Mouse (Mus musculus) liver, embryonic 14.5 days (tissue): ENCODE results near the gene Ankrd55. TPM values are rescaled to one million over a fixed set of nuclear protein-coding genes. Genes with fewer than 3 reads are reported as not detected.

Experiments
- ATAC-seq: fragments of 200-750 bp; cut with Nextera tagmentation; 2 replicates; pipeline ENCODE4 v1.8.0; 2017; ENCODE audit warnings: moderate number of reproducible peaks, mild to moderate bottlenecking, moderate library complexity; ENCODE audit not compliant: insufficient read depth
- DNase-seq, 3 experiments: peaks; one replicate each; pipeline ENCODE4 v3.0.0-alpha.2; 2012 to 2013; ENCODE audit warnings: low read depth in 3 of 3, low spot score in 3 of 3
- H3K27ac ChIP-seq: fragments of 300-500 bp; sonication (generic); 2 replicates; pipeline ENCODE4 v1.5.1; 2014; ENCODE audit warnings: moderate library complexity, mild to moderate bottlenecking, control low read depth, inconsistent platforms
- H3K27me3 ChIP-seq: fragments of 300-500 bp; sonication (generic); 2 replicates; pipeline ENCODE4 v1.6.1; 2014; ENCODE audit warnings: mild to moderate bottlenecking, low read length, moderate library complexity; ENCODE audit not compliant: control insufficient read depth, insufficient read depth
- H3K36me3 ChIP-seq: fragments of 300-500 bp; sonication (generic); replicated peaks from 2 replicates; pipeline ENCODE4 v1.6.1; 2014; ENCODE audit warnings: low read depth; ENCODE audit not compliant: control insufficient read depth, insufficient read depth
- H3K4me1 ChIP-seq, 2 experiments: fragments of 200-500 bp in 1 of 2; fragments of 300-500 bp in 1 of 2; sonication (generic) in 1 of 2; replicated peaks; 2 replicates each; pipeline ENCODE4 v1.6.1; 2012 to 2014; ENCODE audit warnings: antibody characterized with exemption in 1 of 2, inconsistent platforms in 1 of 2, low read length in 1 of 2; ENCODE audit not compliant: control insufficient read depth in 2 of 2, insufficient read depth in 2 of 2
- H3K4me2 ChIP-seq: fragments of 300-500 bp; sonication (generic); 2 replicates; pipeline ENCODE4 v1.6.1; 2014; ENCODE audit warnings: low read depth, mild to moderate bottlenecking, control low read depth, moderate library complexity
- H3K4me3 ChIP-seq, 2 experiments: fragments of 200-500 bp in 1 of 2; fragments of 300-500 bp in 1 of 2; sonication (generic) in 1 of 2; 2 replicates each; pipeline ENCODE4 v1.5.1; 2012 to 2014; ENCODE audit warnings: low read depth in 2 of 2, low read length in 2 of 2, mild to moderate bottlenecking in 2 of 2, control low read depth in 1 of 2, inconsistent platforms in 1 of 2, moderate library complexity in 1 of 2; ENCODE audit not compliant: insufficient read depth in 1 of 2
- H3K9ac ChIP-seq: fragments of 300-500 bp; sonication (generic); replicated peaks from 2 replicates; pipeline ENCODE4 v1.6.1; 2014; ENCODE audit warnings: mild to moderate bottlenecking, control low read depth, moderate library complexity
- H3K9me3 ChIP-seq: fragments of 300-500 bp; sonication (generic); 2 replicates; pipeline ENCODE4 v1.6.1; 2016; ENCODE audit warnings: low read length, mixed read lengths; ENCODE audit not compliant: control insufficient read depth
- CTCF ChIP-seq: IDR thresholded peaks from 2 replicates; pipeline ENCODE4 v1.5.1; 2016; ENCODE audit warnings: antibody characterized with exemption, low read depth, control low read depth
- EP300 ChIP-seq: IDR thresholded peaks from 2 replicates; pipeline ENCODE4 v1.6.1; 2016; ENCODE audit warnings: antibody characterized with exemption, low read depth
- WGBS: fragments of 180-500 bp; shearing (Covaris S2); extraction: QIAGEN DNeasy Blood & Tissue Kit; methylation state at CpG from one replicate; pipeline ENCODE4 v1.1.7; 2014; ENCODE audit not compliant: insufficient replicate concordance; 5-methylcytosine and 5-hydroxymethylcytosine counted together
- polyA plus RNA-seq, 2 experiments: library from polyadenylated mRNA; depleted of rRNA in 1 of 2; stranded (reverse) in 1 of 2; unstranded in 1 of 2; fragments of >200 nt; fragmentation: Nextera tagmentation in 1 of 2; extraction: Ambion mirVana in 1 of 2; gene quantifications; 2 replicates each; pipeline versions ENCODE4 v1.2.1 to v1.2.3; 2012 to 2014

Ankrd55 gene
- polyA plus RNA-seq, 2 experiments: 0.10 to 0.13 TPM

- H3K4me3 ChIP-seq: no peak overlapping the region
- no peak overlapping the region for H3K4me2 ChIP-seq
- TF ChIP-seq EP300 (no peak), CTCF (no peak)
- 70% methylated on average over 9 of the region's 9 CpGs for WGBS
- H3K9ac ChIP-seq: no peak overlapping the region
- H3K27me3 ChIP-seq: no peaks in the 10 kb centered on the region
- no peaks in the 10 kb centered on the region for H3K9me3 ChIP-seq
- ATAC-seq (no peak), DNase-seq (no peak)
- no peak overlapping the region for H3K27ac ChIP-seq
- no peaks in the 10 kb centered on the region for H3K36me3 ChIP-seq
- H3K4me1 ChIP-seq: peaks cover 0 to 2% of the 10 kb centered on the region in 2 experiments; a peak in 1 of 4 replicates
These were observed 96.8 kb downstream of the Ankrd55 start for GRCm38 (mm10) chr13:112385040-112385439.

- peaks cover 0 to 2% of the 10 kb centered on the region in 2 experiments; a peak in 1 of 4 replicates for H3K4me1 ChIP-seq
- DNase-seq: no peak
- H3K27me3 ChIP-seq: no peaks in the 10 kb centered on the region
- no peaks in the 10 kb centered on the region for H3K9me3 ChIP-seq
- ATAC-seq: no peak
- H3K4me3 ChIP-seq: no peak overlapping the region
- 44% methylated on average over 2 of the region's 2 CpGs for WGBS
- no peak for TF ChIP-seq EP300
- no peak for TF ChIP-seq CTCF
- H3K9ac ChIP-seq: no peak overlapping the region
- no peak overlapping the region for H3K4me2 ChIP-seq
- H3K27ac ChIP-seq: no peak overlapping the region
- H3K36me3 ChIP-seq: no peaks in the 10 kb centered on the region
These were observed 98.3 kb downstream of the Ankrd55 start for GRCm38 (mm10) chr13:112386494-112387075.

- H3K9me3 ChIP-seq: no peaks in the 10 kb centered on the region
- DNase-seq: no peak
These were observed 99.0 kb downstream of the Ankrd55 start for GRCm38 (mm10) chr13:112387279-112387678.

GRCm38 (mm10) chr13:112388176-112388575, 99.9 kb downstream of the Ankrd55 start:
- WGBS: 52% methylated on average over 3 of the region's 3 CpGs
- ATAC-seq (no peak), DNase-seq (no peak)
- Histone ChIP-seq H3K4me2 (no peak overlapping the region), H3K4me1 (no peaks in the 10 kb centered on the region), H3K4me3 (no peak overlapping the region), H3K27ac (no peak overlapping the region), H3K9ac (no peak overlapping the region), H3K27me3 (no peaks in the 10 kb centered on the region), H3K9me3 (no peaks in the 10 kb centered on the region), H3K36me3 (no peaks in the 10 kb centered on the region)
- TF ChIP-seq EP300: no peak
- no peak for TF ChIP-seq CTCF

More at GRCm38 (mm10) chr13:112387279-112387678, 99.0 kb downstream of the Ankrd55 start:
- WGBS: 61% methylated on average over 5 of the region's 5 CpGs
- no peaks in the 10 kb centered on the region for H3K27me3 ChIP-seq
- H3K4me3 ChIP-seq: no peak overlapping the region
- H3K4me2 ChIP-seq: no peak overlapping the region
- no peak overlapping the region for H3K9ac ChIP-seq
- H3K36me3 ChIP-seq: no peaks in the 10 kb centered on the region
- H3K27ac ChIP-seq: no peak overlapping the region
- H3K4me1 ChIP-seq: peaks cover 0 to 2% of the 10 kb centered on the region in 2 experiments; a peak in 1 of 4 replicates
- ATAC-seq: no peak
- TF ChIP-seq EP300 (no peak), CTCF (no peak)

- WGBS: 73% methylated on average over 1 of the region's 1 CpGs
- no peaks in the 10 kb centered on the region for H3K9me3 ChIP-seq
- no peak for ATAC-seq
These were observed 102.0 kb downstream of the Ankrd55 start for GRCm38 (mm10) chr13:112390206-112390605.

More at GRCm38 (mm10) chr13:112390206-112390605, 102.0 kb downstream of the Ankrd55 start:
- Histone ChIP-seq H3K36me3 (no peaks in the 10 kb centered on the region), H3K27me3 (no peaks in the 10 kb centered on the region), H3K4me1 (no peaks in the 10 kb centered on the region), H3K4me2 (no peak overlapping the region), H3K27ac (no peak overlapping the region), H3K4me3 (no peak overlapping the region), H3K9ac (no peak overlapping the region)
- no peak for TF ChIP-seq EP300
- DNase-seq: no peak
